Mouse (Mus musculus) kidney, adult 9 months (tissue): ENCODE data around the gene Pcyt1a.
"Not testable (repeated sequence)": the region's sequence is repeated elsewhere in the genome, so short reads cannot be mapped to it uniquely, and the experiment has no call there.

Source experiments
- DNase-seq: peaks from one replicate; pipeline ENCODE4 v3.0.0; 2022

Gene Pcyt1a

DNA sequence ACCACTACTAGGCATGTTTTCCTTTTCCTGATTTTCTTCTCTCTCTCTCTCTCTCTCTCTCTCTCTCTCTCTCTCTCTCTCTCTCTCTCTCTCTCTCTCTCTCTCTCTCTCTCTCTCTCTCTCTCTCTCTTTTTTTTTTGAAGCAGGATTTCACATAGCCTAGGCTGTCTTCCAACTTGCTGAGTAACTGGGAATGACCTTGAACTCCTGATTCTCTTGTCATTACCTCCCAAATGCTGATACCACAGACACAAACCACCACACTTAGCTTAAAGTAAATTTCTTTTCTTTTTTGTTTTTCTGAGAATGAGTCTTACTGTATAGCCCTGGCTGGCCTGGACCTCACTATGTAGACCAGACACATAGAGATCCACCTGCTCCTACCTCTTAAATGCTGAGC, 4.0 kb downstream of the Pcyt1a start:
- DNase-seq = no peak

DNA sequence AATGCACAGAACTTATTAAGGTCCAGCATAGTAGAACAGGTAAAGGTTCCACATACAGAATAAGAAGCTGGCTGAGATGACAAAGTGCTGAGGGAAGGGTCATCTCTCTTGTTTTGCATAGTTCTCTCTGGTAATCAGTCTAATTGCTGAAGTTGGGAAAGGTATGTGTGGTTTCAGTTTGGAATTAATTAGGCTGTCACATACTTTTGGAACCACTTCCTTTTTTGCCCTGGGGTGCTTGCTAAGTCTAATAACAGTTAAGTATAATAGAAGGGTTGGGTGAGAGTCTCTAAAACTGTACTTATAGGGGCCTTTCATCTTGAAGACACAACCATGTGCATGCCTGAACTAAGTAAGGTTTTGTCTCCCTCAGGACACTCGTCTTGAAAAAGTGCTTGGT, 5.9 kb downstream of the Pcyt1a start:
- DNase-seq = no peak

DNA sequence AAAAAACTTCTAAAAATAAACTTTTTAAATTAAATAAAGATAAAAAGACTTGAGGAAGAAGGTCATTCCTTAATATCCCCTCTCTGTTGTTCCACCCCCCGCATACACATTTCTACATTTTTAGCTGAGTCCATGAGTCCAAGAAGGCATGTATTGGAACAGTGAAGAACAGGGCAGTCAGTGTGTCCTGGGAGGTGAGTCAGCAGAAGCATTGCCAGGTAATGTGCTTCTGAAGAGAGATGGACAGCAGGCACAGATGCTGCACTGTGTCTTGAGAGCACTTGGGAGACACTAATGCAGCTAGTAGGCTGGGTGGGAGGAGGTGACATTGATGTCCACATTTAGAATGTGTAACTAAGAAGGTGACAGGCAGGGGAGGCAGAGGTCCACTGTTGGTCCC, 6.5 kb downstream of the Pcyt1a start:
- no peak for DNase-seq

DNA sequence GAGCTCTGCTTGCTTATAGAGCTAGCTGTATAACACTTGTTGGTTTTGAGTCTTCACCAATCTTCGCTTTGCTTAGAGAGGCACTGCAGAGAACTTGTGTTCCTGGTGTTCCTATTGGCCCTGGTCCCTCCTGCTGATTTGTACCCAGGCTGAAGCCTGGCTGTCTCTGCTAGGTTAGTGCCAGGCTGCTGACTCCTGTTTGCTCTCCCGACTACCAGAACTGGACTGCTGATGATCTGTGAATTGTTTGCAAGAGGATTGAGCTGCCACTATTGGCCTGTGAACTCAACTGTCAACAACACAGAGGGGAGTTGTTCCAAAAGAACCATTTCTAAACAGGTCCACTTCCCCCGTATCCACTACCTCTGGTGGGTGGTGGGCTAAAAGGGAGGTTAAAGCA, 10.7 kb downstream of the Pcyt1a start:
- no peak for DNase-seq

DNA sequence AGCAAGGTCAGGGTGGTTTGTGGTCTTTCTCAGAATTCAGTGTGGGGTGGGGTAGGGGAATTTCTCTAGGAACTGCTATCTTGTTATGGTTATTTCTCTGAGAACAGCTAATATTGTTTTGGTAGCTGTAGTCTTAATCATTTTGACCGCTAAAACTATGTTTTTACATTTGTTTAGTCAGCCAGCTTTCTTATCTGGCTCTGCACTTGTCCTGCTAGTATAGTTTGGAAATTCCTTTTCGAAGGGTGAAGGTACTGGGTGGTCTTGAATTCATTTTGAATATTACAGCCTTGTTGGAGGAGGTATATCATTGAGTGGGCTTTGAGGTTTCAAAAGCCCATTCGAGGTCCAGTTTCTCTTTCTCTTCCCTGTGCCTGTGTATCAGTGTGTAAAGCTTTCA, 13.9 kb downstream of the Pcyt1a start:
- DNase-seq = not testable (repeated sequence)

DNA sequence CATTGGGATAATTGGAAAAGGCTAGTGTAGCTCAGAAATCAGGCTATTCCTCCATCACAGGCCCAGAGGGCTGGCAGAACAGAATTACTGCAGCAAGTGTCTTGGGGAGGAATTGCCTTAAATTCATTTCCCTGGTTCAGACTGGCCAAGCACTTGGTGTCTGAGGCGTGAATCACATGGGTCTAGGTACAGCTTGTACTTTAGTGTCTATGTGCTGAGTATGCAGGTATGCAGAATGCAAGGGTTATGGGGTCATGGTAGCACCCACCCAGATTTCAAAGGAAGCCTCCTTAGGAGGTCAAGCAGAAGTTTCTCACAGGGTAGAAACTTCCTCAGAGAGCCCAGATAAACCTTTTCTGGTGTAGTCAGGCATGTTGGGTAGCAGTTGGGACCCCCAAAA, 14.8 kb downstream of the Pcyt1a start:
- DNase-seq = peak; percentile 54

DNA sequence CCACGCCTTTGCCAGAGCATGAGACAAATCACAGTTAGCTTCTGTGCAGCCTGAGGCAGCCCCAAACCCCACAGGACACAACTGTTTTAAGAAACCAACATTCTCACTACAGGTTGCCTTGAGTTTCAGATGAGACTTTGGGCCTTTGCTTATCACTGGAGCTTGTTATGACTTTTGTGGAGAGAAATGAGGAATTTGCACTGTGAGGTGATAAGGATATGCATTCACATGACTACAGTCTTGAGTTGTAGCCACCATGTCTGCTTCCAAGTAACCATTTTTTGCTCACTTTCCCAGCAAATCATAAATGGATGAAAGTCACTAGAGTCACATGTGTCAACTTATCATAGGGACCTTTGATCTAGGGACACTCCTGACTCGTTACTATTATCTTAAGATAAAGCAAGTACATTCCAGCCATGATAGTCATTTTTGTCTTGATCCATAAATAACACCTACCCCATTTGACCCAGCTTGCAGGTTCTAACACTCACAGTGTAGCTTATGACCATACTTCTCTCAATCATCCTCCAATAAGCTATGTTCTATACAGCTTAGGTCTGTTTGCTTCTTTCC, 15.9 kb downstream of the Pcyt1a start:
- DNase-seq = no peak

DNA sequence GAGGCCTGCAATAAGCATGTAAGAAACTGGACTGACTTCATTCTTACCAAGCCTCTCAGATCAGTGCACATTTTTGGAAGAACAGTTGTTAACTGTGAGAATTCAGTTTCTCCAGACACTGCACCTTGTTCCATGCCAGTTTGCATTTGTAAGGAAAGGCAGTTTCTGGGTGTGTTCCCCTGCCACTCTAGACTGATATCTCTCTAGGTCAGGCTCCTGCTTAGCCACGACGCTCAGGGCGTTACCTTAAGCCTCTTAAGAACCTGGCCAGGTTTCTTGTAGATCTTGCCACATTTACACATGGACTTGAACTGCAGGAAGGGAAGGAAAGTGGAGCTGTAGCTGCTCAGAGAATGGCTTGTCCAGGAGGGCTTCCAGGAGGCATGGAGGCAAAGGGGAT, 18.9 kb downstream of the Pcyt1a start:
- no peak for DNase-seq

DNA sequence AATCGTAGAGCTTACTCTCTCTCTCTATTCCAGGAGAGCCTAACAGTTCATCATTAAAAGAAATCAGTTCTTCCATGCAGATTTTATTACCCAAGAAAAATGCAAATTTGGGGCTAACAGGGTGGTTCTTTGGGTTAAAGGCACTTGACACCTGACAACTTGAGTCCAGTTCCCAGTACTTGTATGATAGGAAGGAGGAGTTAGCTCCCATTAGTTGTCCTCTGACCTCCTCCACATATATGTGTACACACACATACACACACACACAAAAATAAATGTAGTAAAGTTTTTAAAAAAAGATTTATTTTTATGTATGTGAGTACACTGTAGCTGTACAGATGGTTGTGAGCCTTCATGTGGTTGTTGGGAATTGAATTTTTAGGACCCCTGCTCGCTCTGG, 19.4 kb downstream of the Pcyt1a start:
- no peak for DNase-seq

DNA sequence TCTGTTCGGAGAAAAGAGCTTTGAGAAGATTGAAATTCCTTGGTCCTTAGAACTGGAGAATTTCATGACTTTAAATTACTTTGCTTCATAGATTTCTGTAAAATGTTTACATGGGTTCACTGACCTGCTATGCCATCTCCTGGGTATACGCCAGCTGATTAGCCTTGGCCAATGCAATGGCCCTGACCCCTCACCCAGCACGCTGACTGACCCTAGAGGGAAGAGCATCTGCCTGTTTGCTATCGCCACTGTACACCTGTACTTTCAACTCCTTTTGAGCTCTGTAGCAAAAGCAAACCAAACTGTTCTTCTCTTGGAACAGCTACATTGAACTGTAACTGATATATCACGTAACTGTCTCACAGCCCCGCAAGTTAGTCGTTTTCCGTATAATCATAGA, 22.4 kb downstream of the Pcyt1a start:
- no peak for DNase-seq

DNA sequence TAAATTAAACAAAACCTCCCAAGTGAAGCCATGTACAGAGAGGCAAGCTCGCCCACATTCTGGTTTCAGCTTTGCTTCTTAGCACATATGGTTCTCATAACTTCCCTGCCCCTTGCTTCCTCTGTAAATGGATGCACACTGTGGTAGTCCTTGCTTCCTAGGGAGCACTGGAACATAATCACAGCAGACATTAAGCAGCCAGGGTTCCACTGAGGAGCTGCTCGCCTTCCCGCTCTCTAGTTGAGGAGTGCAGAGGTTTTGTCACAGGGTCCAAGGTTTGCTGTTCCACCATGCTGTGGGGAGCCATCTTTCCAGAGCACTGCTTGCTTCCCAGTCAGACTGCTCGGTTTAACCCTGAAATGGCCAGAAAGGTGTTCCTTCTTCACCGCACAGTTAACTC, 23.9 kb downstream of the Pcyt1a start:
- no peak for DNase-seq

DNA sequence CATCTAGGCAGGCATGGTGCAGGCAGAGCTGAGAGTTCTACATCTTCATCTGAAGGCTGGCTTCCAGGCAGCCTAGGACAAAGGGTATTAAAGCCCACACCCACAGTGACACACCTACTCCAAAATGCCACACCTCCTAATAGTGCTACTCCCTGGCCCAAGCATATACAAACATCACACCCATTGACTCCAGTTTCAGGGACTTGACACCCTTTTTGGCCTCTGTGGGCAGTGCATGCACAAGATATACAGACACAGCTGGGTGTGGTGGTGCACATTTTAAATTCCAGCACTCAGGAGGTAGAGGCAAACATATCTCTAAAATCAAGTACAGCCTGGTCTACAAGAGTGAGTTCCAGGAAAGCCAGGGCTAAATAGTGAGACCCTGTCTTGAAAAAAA, 25.4 kb downstream of the Pcyt1a start:
- DNase-seq = no peak

DNA sequence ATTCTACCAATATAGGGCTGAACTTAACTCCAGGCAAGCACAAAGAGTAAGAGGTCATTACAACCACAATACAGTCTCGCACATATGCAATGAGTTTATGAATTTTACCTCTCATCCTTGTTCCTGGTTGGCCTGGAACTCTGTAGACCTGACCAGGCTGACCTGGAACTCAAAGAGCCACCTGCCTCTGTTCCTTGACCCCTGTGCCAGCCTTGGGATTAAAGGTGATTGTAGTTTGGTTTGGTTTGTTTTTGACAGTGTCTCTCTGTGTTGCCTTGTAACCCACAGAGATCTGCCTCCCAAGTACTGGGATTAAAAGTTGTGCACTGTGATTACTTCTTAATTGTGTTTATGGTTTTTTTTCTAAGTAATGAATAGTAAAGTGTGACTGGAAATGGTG, 26.0 kb downstream of the Pcyt1a start:
- peak; percentile 58 for DNase-seq

DNA sequence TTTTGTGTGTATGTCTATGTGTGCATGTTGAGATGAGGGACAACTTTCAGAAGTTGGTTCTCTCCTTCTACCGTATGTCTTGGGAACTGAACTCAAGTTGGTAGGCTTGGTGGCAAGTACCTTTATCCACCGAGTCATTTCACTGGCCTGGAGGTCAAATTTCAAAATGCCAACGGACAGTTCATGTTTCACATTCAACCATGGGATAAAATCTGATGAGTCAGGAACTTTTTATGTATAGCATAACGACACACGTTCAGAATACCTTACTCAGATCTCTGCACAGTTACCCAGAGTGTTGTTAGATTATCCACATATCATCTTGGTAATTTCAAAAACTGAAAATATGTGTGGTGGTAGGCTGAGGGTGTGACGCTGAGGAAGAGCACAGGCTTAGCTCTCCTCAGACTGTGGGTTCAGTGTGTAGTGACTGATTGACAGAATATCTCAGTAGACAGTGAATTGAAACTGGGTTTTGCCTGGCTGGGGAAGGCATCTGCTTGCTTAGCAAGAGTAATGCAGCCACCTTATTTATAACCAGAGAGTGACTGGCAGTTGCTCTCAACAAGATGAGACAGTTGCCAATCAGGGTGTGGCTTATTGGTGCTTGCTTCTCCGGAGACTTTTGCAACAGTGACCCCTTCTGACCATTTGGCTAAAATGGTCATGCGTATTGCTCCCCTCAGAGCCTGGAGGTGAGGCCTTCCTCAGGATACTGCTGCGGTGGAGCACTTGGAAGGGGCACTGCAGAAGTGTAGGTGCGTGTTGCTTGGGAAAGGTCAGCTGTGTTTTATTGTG, 27.1 kb downstream of the Pcyt1a start:
- peak; percentile 94 for DNase-seq

DNA sequence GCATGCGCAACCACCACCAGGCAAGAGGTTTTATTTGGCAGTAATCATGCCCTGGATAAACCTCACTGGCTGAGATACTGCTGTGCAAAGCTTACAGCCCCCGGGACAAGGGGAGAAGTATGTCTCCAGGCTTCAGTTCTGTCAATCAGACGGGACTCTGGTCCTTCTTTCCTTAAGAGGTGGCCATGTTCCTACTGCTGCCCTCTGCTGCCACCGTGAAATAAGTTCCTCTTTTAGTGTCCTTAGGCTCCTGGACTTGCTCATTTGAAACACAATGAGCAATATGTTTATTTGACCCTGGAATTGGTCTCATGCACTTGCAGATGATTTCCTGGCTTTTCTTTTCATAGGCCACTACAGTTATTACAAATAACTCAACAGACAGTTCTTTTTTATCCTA, 29.8 kb downstream of the Pcyt1a start:
- no peak for DNase-seq

DNA sequence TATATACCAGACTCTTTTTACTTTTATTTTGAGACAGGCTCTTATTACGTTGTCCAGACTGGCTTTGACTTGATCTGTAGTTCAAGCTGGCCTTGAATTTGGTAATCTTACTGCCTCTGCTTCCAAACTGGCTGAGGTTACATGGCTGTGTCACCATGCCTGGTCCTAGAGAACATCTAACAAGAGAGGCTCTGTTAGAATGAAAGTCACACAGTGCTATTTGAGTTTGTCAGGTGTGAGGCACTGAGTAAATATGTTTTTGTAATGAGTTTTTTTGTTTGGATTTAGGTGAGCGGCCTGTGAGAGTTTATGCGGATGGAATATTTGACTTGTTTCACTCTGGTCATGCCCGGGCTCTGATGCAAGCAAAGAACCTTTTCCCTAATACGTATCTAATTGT, 31.0 kb downstream of the Pcyt1a start:
- DNase-seq = no peak

DNA sequence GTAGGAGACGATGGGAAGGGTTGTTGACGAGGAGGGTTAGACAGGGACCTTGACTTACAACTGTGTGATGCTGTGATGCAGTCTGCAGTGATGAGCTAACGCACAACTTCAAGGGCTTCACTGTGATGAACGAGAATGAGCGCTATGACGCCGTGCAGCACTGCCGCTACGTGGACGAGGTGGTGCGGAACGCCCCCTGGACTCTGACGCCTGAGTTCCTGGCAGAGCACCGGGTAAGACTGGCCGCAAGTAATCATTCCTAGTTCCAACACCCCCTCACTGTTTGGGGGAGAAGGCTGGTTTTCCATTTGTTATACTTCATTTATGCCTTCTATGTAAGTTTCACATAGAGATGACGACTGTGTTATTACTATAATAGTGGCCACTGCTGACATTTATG, 32.2 kb downstream of the Pcyt1a start:
- no peak for DNase-seq

DNA sequence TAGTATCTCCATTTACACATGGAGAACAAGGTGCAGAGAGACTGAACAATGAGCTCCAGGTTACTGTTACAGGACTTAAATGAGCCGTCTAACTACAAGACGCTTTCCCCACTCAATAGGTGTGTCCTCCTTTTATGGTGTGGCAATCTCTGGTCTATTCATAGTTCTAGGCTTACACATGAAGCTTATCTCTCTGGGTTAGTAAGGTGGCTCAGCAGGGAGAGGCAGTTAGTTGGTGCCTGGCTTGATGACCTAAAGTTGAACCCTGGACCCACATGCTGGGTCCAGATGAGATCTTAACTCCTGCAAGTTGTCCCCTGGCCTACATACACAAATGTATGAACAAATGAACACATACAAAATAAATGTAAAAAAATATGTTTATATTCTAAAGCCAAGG, 32.7 kb downstream of the Pcyt1a start:
- no peak for DNase-seq

DNA sequence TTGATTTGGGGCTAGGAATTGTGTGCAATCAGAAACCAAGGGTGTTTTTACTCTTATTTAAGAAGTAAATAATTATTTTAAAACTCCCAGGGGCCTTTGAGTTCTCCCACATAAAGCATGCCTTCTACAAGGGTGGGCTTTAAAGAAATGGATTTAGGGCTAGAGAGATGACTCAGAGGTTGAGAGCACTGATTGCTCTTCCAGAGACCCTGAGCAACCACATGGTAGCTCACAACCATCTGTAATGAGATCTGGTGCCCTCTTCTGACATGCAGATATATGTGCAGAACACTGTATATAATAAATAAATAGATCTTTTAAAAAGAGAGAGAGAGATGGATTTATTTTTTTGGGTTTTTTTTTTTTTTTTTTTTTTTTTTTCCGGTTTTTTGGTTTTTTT, 34.2 kb downstream of the Pcyt1a start:
- DNase-seq = no peak

DNA sequence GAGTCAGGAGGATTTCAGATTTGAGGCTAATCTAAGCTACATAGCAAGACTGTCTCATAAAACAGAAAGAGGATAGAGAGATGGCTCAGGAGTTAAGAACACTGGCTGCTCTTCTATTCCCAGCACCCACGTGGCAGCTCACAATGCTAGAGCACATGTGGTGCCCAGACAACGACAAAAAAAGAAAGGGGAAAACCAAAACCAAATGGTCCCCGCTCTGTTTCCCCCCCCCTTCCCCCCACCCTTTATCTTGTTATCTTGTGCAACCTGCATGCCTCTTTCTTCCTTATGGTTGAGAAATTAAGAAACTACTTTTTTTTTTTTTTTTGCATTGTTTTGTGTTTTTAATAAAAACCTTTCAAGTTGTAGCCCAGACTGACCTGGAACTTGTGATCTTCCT, 37.8 kb downstream of the Pcyt1a start:
- no peak for DNase-seq

DNA sequence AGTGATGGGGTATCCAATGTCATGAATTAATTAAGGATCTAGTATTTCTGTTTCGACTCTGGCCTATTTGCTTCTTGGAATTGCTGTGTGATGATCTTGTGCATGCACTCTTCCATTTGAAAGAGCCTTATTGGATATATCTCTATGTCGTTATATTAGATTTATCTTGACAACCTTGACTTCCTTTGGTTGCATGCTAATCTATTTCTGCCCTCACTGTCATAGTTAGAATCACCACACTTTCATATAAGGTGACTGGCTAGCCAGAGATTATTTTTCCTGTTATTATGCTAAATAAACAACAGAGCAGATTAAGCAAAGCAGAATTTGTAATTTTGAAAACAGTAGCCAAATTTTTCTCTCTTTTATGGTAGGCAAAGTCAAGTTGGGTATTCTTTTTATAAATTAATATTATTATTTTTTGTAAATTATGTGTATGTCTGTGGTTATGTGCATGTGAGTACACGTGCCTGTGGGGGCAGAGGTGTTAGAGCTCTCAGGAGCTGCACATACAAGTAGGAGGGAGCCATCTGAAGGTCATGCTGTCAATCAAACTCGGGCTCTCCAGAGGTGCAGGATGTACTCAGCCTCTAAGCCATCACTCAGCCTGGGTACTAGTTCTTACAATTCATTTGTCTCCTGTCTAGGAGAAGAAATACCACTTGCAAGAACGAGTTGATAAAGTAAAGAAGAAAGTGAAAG, 38.8 kb downstream of the Pcyt1a start:
- DNase-seq = no peak

DNA sequence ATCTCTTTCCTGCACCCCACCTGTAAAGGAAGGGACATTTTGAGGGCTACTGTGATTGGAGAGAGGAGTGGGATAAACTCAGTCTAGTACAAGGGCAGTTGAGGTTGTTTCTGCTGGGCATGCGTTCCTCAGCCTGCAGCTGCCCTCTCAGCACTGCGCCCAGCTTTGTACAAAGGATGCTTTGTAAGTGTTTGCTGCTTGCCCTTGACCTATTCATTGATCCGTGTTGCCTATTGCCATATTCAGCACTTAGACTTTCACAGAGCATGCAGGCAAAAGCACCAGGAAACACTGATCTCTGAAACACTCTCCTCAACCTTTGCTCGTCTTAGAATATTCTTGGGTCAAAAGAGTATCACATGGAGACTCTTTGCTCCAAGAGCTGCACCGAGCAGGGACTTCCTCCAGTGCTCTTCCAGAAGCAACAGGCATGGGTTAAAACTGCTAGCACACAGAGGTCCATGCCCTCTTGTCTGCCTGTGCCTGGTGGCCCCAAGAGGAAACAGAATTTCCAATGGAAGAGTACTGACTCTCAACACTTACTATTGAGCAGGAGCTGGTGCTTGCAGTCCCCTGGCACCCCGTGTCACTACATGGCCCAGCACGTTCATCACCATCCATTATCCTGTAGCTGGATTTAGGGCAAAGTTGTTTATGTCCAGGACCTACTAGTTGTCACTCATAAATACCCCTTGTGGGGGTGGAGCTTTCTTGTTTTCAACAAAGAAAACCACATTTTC, 41.7 kb downstream of the Pcyt1a start:
- peak; percentile 70 for DNase-seq

DNA sequence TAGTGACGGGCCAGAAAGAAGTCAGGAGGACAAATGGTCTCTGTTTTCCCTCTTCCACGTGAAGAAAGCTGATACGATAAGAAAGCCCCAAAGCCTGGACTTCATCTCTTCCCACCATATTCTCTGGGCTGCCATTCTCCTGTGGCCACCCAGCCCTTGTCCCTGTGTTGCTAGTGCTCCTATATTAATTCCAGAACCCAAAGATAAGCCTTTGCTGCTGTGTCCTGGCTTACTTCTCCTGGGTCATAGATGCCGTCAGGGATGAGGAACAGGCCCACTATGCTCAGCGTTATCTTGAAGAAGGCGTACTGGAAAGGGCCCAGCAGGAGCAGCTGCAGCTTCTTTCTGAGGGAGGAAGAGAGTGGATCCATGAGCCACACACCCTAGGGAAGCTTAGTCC, 46.6 kb downstream of the Pcyt1a start:
- no peak for DNase-seq

DNA sequence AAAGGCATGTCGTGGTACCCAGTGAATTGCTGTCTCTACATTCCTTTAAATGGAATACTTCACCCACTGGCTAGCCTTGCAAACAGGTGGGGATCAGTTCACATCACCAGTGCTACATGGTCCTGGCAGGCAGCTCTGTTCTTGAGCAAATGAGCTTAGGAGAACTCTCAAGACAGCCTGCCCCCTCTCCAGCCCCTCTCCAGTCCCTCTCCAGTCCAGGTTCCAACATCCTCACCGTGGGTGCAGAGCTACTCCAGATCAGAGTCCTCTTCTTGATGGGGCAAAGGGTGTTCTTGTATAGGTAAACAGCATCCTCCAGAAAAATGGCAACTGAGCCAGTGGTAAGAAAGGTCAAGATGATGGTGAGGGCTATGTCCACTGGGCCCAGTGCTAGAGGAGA, 48.7 kb downstream of the Pcyt1a start:
- DNase-seq = no peak
